8 mouse cellular contexts compared by ENCODE assay signal in the genomic region with DNA sequence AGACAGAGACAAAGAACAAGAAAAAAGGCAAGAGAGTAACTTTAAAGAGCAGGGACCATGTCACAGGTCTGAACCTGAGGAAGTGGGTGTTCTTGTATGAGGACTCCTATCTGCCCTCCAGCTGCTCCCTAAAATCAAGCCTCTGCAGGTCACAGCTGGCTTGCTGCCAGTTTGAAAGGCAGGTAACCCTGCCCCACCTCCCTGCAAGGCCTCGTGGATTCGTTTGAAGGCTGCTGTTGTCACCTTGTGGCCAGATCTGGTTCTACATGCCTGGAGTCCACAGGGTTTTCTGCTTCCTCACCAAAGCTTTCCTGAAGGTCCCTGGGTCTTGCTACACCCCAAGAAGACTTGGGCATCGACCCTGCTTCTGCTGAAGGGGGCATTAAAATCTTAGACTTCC. TPM values are rescaled to one million over a fixed set of nuclear protein-coding genes. Genes with fewer than 3 reads are reported as not detected.
DNase-seq lines count a peak whose midpoint lies in the region; ATAC-seq and TF ChIP-seq lines count a peak whose summit lies in the region.

No protein-coding gene starts in this region.

- TF ChIP-seq POLR2A in olfactory bulb, adult 2 months (IDR thresholded peaks at IDR 0.05; ENCODE audit: insufficient read depth, low read depth, low read length): no peak

- H3K4me3 ChIP-seq in embryonic facial prominence, embryonic 12.5 days: no peak overlapping the region
- H3K4me3 ChIP-seq in olfactory bulb, adult 2 months (ENCODE audit: insufficient read depth, low read depth, low read length): no peak overlapping the region

- H3K27ac ChIP-seq in embryonic facial prominence, embryonic 12.5 days: no peak overlapping the region
- H3K27ac ChIP-seq in olfactory bulb, adult 2 months (ENCODE audit: insufficient read depth, low read depth, low read length): no peak overlapping the region

- no peak overlapping the region for H3K9ac ChIP-seq in embryonic facial prominence, embryonic 12.5 days

- peak; percentile 22; the same call in 1 of the 2 replicates for ATAC-seq in embryonic facial prominence, embryonic 12.5 days (ENCODE audit: insufficient number of reproducible peaks, insufficient read depth, low FRiP score, low TSS enrichment)

- WGBS in embryonic facial prominence, embryonic 12.5 days: 3% methylated on average over 3 of the region's 3 CpGs
- WGBS in olfactory bulb, adult 2 months: 8% methylated on average over 3 of the region's 3 CpGs

- H3K27me3 ChIP-seq in embryonic facial prominence, embryonic 12.5 days: no peaks in the 10 kb centered on the region

- no peak overlapping the region for H3K4me2 ChIP-seq in embryonic facial prominence, embryonic 12.5 days (replicated peaks)

- no peaks in the 10 kb centered on the region for H3K9me3 ChIP-seq in embryonic facial prominence, embryonic 12.5 days

- H3K4me1 ChIP-seq in embryonic facial prominence, embryonic 12.5 days: no peaks in the 10 kb centered on the region
- H3K4me1 ChIP-seq in olfactory bulb, adult 2 months (ENCODE audit: control insufficient read depth, insufficient read depth, low read length): peaks cover 5% of the 10 kb centered on the region; the same call in 1 of the 2 replicates

- peak; percentile 15 for DNase-seq in gastrocnemius, postnatal 10 days
- DNase-seq in gastrocnemius, postnatal 4 days (ENCODE audit: low spot score in 2 of 2): no peak
- peak; percentile 48 for DNase-seq in 416B (ENCODE audit: low read depth)
- peak; percentile 7 for DNase-seq in adrenal gland, postnatal 25 days
- peak; percentile 44 to 79 for DNase-seq in kidney, postnatal 36 days
- peak; percentile 82 to 85 for DNase-seq in urinary bladder, postnatal 36 days (ENCODE audit: low spot score in 2 of 2)

- 0 out of 2 replicates have a peak, but pooled peaks have one; percentile 16 for TF ChIP-seq CTCF in olfactory bulb, adult 2 months (IDR thresholded peaks at IDR 0.05; ENCODE audit: insufficient read depth, low read depth, low read length)

- no peaks in the 10 kb centered on the region for H3K36me3 ChIP-seq in embryonic facial prominence, embryonic 12.5 days

RNA-seq across cellular contexts. Expression of a gene that starts 58.4 kb away (rescaled TPM):
- total RNA-seq in gastrocnemius, postnatal 10 days (2021): 10 to 100 TPM; 17.3 to 24.5 TPM
- total RNA-seq in gastrocnemius, postnatal 4 days (2021): 10 to 100 TPM; 36.1 to 38.1 TPM
- total RNA-seq in adrenal gland, postnatal 25 days (2021): 26.3 and 42.6 TPM in 2 replicates
- polyA plus RNA-seq in embryonic facial prominence, embryonic 12.5 days (2016; fragmentation: Nextera tagmentation; extraction: Ambion mirVana): 63.1 and 64.6 TPM in 2 replicates
- not detected in 2 replicates for polyA plus RNA-seq in olfactory bulb, adult 2 months (2012; ENCODE audit: insufficient read depth, insufficient read length, low replicate concordance, missing spikeins)

Comparison
In these comparisons a context has a peak if more than half of its experiments do, and no peak if none do; other contexts are left out.
1. DNase-seq: peak in gastrocnemius, postnatal 10 days (single experiment), 416B (single experiment), adrenal gland, postnatal 25 days (single experiment), kidney, postnatal 36 days (2 of 2) and urinary bladder, postnatal 36 days (2 of 2); none in gastrocnemius, postnatal 4 days (0 of 2).